Mouse (Mus musculus): ENCODE results near the gene Lrrc72. TPM values are rescaled to one million over a fixed set of nuclear protein-coding genes. Genes with fewer than 3 reads are reported as not detected.
"Not testable (repeated sequence)": the region's sequence is repeated elsewhere in the genome, so short reads cannot be mapped to it uniquely, and the experiment has no call there.

Gene Lrrc72
- total RNA-seq, 1 experiment from 2014 or later, result not detected

GRCm38 (mm10) chr12:36207072-36207799 lies 46.0 kb downstream of the Lrrc72 start:
- ATAC-seq (replicated peaks; ENCODE audit: insufficient number of reproducible peaks, low FRiP score, low TSS enrichment, poor library complexity, severe bottlenecking), result no peak

GRCm38 (mm10) chr12:36205579-36206119 lies 47.5 kb downstream of the Lrrc72 start:
- not testable (repeated sequence) for ATAC-seq (replicated peaks; ENCODE audit: insufficient number of reproducible peaks, low FRiP score, low TSS enrichment, poor library complexity, severe bottlenecking)

- ATAC-seq (replicated peaks; ENCODE audit: insufficient number of reproducible peaks, low FRiP score, low TSS enrichment, poor library complexity, severe bottlenecking), result no peak
These were observed 58.2 kb downstream of the Lrrc72 start for GRCm38 (mm10) chr12:36194976-36195375.

GRCm38 (mm10) chr12:36190343-36190742 lies 62.9 kb downstream of the Lrrc72 start:
- no peak for ATAC-seq (replicated peaks; ENCODE audit: insufficient number of reproducible peaks, low FRiP score, low TSS enrichment, poor library complexity, severe bottlenecking)

GRCm38 (mm10) chr12:36189610-36190009 lies 63.6 kb downstream of the Lrrc72 start:
- ATAC-seq (replicated peaks; ENCODE audit: insufficient number of reproducible peaks, low FRiP score, low TSS enrichment, poor library complexity, severe bottlenecking), result no peak

GRCm38 (mm10) chr12:36187081-36187480 lies 66.1 kb downstream of the Lrrc72 start:
- peak; percentile 72 for ATAC-seq (replicated peaks; ENCODE audit: insufficient number of reproducible peaks, low FRiP score, low TSS enrichment, poor library complexity, severe bottlenecking)

GRCm38 (mm10) chr12:36182570-36182969 lies 70.6 kb downstream of the Lrrc72 start:
- ATAC-seq (replicated peaks; ENCODE audit: insufficient number of reproducible peaks, low FRiP score, low TSS enrichment, poor library complexity, severe bottlenecking), result no peak

- no peak for ATAC-seq (replicated peaks; ENCODE audit: insufficient number of reproducible peaks, low FRiP score, low TSS enrichment, poor library complexity, severe bottlenecking)
These were observed 76.0 kb downstream of the Lrrc72 start for GRCm38 (mm10) chr12:36177227-36177626.

- ATAC-seq (replicated peaks; ENCODE audit: insufficient number of reproducible peaks, low FRiP score, low TSS enrichment, poor library complexity, severe bottlenecking), result no peak
These were observed 87.9 kb downstream of the Lrrc72 start for GRCm38 (mm10) chr12:36165299-36165698.

- ATAC-seq (replicated peaks; ENCODE audit: insufficient number of reproducible peaks, low FRiP score, low TSS enrichment, poor library complexity, severe bottlenecking), result no peak
These were observed 88.9 kb downstream of the Lrrc72 start for GRCm38 (mm10) chr12:36164126-36164791.

Other genes starting within 250 kb of the Lrrc72 start
- gene Tspan13, start 210.9 kb downstream of the Lrrc72 start, total RNA-seq (2017), result 116 to 146 TPM (median 118 TPM) in 3 replicates
- 21.5 to 27.7 TPM (median 27.3 TPM) in 3 replicates for gene Ankmy2, start 96.3 kb downstream of the Lrrc72 start, total RNA-seq (2017)
- gene Bzw2, start 95.3 kb downstream of the Lrrc72 start, total RNA-seq (2017), result 22.1 to 32.7 TPM (median 24.8 TPM) in 3 replicates
- gene Sostdc1, start 60.7 kb upstream of the Lrrc72 start, total RNA-seq (2017), result not detected in 3 replicates
- gene Ispd, start 128.1 kb upstream of the Lrrc72 start, total RNA-seq (2017), result 0.78 to 0.96 TPM in 2 of 3 replicates, not detected in the other
- not detected in 3 replicates for gene D630036H23Rik, start 128.8 kb upstream of the Lrrc72 start, total RNA-seq (2017)